Mouse (Mus musculus): Measurements from ENCODE around the gene Fam217b.

DNA sequence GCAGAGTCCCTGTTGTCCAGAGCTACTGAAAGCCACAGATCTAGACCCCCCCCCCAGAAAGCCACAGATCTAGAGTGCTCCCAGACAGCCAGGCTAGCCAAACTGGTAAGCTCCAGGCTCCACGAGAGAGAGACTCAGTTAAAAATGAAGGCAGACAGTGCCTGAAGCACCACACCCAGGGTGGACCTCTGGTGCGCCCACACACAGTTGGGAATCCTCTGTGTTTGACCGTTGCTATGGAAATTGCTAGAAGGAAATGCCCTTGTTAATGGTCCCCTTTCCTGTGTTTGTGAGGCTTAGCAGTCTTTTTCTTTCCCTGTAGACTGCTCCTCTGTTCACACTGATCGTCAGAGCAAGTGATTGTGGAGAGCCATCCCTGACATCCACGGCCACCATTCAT lies 46.0 kb downstream of the Fam217b start:
- TF ChIP-seq CTCF (IDR thresholded peaks at IDR 0.05; ENCODE audit: low read depth, low read length) (no peak), POLR2A (IDR thresholded peaks at IDR 0.05; ENCODE audit: borderline replicate concordance, low read depth, low read length) (no peak)

Measured in bone marrow macrophage, adult 2 months (primary cell).